Mouse (Mus musculus) cerebellum, adult 9-10 months (tissue): ENCODE data around the gene P2rx6.
A peak's percentile ranks its signal among the peaks of the same experiment; 100 is the strongest.
"Not testable (repeated sequence)": the region's sequence is repeated elsewhere in the genome, so short reads cannot be mapped to it uniquely, and the experiment has no call there.

Experiments
- DNase-seq: peaks from one replicate; pipeline ENCODE4 v3.0.0; 2022

The P2rx6 gene

GRCm38 (mm10) chr16:17561751-17562208 lies at the start of gene P2rx6:
Gene P2rx6, plus strand, starts transcription at chr16:17561885.
- no peak for DNase-seq

DNA sequence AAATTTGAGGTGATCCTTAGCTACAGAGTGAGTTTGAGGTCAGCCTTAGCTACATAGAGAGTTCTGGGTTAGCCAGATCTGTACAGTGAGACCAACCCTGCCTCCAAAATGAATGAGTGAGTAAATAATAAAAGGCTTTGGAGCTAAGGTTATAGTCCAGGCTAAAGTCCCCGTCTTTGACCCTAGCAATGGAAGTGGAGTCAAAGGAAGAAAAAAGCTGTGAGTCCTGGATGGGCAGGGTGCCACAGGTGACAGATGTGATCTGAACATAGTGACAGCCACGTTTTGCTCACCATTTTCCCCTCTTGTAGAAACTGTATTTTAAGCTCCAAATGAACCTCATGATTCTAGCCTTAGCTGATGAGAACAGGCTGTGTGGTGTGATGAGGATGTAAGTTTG lies 42.8 kb upstream of the P2rx6 start:
- DNase-seq = no peak

DNA sequence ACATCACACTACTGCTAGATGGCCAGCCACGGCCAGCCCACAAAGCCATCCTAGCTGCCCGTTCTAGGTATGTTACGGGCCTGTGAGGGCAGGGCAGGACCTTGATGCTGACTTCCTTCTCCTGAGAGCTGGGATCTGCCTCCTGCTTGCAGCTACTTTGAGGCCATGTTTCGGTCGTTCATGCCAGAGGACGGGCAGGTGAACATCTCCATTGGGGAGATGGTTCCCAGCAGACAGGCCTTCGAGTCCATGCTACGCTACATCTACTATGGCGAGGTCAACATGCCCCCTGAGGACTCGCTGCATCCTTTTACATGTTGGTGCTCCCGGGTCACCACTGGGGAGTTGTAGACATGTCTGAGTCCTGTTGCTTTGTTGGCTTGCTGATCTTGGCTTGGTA lies 37.5 kb upstream of the P2rx6 start:
- DNase-seq = peak; percentile 2

- DNase-seq = peak; percentile 4
Measured at GRCm38 (mm10) chr16:17525524-17525923, 36.2 kb upstream of the P2rx6 start.

GRCm38 (mm10) chr16:17526223-17526622 lies 35.5 kb upstream of the P2rx6 start:
- peak; percentile 1 for DNase-seq

- DNase-seq = peak; percentile 6
Measured at GRCm38 (mm10) chr16:17527606-17528005, 34.1 kb upstream of the P2rx6 start.

- no peak for DNase-seq
Measured at GRCm38 (mm10) chr16:17528276-17528675, 33.4 kb upstream of the P2rx6 start.

DNA sequence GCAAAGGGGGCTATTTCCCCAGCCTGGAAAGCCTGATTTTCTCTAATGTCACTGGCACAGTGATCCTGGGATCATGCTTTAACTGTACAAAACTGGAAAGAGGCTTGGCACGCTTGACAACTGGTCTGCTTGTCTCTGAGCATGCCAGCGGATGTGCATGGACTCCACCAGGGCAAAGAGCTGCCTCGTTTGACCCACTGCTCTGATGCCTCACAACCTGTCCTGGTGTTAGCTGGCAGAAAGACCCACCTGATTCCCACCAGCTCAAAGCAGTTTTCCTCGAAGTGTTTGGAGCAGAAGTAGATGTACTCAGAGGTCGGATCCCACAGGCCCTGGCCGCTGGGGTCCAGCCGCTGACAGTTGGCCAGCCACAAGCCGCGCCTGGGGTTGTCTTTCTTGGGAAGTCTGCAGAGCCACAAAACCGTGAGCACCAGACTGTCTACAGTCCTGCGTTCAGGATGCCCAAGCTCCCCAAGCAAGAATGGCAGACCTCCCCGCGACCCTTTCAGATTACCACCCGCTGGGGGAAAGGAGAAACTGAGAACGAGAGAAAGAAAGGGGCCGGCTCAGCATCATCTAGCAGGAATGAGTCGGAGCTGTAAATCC lies 31.6 kb upstream of the P2rx6 start:
- no peak for DNase-seq

- peak; percentile 95 for DNase-seq
Measured at GRCm38 (mm10) chr16:17530640-17531288, 30.9 kb upstream of the P2rx6 start, which contains the start of gene Thap7. Gene Thap7, minus strand, starts transcription at chr16:17531136.

GRCm38 (mm10) chr16:17532271-17532670 lies 29.4 kb upstream of the P2rx6 start:
- peak; percentile 54 for DNase-seq

DNA sequence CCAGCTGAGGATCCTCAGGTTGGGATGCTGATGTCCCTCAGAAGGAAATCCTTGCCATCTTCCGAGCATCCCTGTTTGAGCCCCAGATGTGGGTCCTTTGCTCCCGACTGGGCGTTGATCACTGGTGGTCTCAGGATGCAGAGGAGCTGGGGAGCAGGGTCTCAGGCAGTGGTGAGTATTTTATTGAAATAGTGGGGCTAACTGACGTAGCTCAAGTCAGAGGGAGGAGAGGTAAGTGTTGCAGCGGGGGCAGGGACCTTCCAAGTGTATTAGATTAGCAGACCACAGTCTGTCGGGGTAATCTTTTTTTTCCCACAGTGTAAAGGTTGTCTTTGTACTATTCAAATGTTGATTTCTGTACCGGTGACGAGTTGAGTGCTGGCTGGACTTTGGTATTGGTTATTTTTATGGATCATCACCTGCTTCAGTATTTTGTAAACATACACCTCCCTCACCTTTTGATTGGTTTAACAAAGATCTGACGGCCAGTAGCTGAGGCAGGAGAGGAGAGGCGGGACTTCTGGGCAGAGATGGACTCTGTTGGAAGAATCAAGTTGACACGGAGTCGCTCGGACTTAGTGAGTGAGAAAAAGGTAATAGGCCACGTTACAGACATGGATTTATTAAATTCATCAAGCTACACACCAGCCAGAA lies 28.9 kb upstream of the P2rx6 start:
- no peak for DNase-seq

DNA sequence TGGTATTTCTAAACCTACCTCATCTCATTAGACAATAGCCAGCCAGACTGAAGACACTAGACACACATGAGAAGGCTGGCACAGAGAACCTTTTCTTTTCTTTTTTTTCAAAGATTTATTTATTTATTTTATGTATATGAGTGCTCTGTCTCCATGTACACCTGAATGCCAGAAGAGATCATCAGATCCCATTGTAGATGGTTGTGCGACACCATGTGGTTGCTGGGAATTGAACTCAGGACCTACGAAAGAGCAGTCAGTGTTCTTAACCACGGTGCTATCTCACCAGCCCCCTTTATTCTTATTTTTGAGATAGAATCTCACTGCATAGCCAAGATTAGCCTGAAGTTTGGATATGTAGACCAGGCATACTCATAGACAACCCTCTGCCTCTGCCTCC lies 25.1 kb upstream of the P2rx6 start:
- no peak for DNase-seq

DNA sequence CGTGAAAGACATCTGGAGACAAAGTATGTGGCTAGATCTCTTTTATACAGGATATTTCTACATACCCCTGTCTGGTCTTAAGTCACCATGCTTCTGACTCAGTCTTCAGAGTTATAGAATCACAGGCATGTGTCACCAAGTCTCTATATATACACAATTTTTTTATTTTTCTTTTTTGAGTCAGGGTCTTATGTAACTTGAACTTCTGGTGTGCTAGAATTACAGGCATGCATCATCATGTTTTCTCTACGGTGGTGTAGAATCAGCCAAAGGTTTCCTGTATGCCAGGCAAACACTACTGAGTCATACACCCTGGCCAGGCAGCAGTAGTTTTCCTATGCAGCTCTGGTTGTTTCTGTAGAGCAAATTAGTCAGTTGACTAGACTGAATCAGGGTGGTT lies 19.1 kb upstream of the P2rx6 start:
- DNase-seq = no peak

DNA sequence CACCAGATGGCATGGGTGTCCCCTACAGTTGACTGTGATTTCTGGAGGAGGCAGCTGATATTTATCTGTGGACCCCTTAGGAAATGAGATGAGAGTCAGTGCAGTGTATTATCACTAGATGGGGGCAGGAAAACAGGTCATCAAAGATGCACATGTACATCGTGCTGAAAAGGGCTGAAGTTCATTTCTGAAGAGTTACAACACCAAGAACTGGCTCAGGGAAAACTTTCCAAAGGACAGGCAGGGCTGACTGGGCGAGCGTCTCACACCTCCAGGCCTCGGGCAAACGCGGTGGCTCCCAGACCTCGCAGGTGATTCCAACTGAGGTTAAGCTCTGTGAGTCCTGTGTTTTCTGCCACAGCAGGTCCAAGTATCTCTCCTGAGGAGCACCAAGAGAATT lies 8.8 kb upstream of the P2rx6 start:
- no peak for DNase-seq

GRCm38 (mm10) chr16:17553910-17554685 lies 7.6 kb upstream of the P2rx6 start:
- DNase-seq = no peak

GRCm38 (mm10) chr16:17554702-17555101 lies 7.0 kb upstream of the P2rx6 start:
- not testable (repeated sequence) for DNase-seq

DNA sequence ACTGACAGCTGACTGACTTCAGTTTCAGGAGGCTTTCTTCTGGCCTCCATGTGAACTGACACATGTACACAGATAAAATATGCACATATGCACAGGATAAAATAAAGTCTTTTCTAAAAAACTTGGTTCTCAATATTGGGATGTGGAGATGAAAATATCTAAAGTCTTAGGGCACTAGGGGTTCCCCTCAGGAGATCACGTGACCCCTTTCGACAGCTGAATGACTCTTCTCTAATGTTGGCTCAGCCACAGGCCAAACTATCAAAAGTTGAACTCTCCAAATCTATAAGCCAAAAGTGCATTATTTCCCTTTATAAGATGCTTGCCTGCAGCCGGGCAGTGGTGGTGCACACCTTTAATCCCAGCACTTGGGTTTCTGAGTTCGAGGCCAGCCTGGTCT lies 5.5 kb upstream of the P2rx6 start:
- DNase-seq = no peak

GRCm38 (mm10) chr16:17556907-17557306 lies 4.8 kb upstream of the P2rx6 start:
- no peak for DNase-seq

GRCm38 (mm10) chr16:17557947-17558480 lies 3.7 kb upstream of the P2rx6 start:
- DNase-seq = peak; percentile 81

GRCm38 (mm10) chr16:17558811-17559210 lies 2.9 kb upstream of the P2rx6 start:
- DNase-seq = no peak

DNA sequence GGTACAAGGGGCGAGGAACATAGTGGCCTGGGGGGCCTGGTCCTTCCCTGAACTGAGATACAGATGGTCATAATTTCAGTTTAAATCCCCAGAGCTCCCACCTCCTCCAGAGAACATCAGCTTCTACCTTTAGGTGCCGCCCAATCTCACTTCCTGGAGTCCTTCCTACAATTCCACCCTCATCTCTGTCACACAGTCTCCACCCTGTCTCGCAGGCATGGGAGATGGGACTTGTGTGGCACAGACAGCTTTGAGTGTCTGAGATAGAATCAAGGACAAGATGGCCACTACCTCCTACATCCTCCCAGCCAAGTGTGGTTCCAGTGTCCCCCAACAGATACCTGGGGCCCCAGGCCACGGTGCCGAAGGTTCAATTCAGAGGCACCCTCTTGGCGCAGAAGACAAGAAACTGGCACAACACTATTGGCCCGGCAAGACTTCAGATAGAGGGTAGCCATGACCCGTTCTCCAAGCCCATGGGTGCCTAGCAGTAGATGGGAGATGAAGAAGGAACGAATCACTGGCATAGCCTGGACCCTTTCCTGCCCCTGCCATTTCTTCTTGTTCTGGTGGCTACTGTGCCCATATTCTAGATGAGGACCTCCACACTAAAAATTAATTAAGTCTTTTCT lies 2.2 kb upstream of the P2rx6 start:
- DNase-seq = no peak

DNA sequence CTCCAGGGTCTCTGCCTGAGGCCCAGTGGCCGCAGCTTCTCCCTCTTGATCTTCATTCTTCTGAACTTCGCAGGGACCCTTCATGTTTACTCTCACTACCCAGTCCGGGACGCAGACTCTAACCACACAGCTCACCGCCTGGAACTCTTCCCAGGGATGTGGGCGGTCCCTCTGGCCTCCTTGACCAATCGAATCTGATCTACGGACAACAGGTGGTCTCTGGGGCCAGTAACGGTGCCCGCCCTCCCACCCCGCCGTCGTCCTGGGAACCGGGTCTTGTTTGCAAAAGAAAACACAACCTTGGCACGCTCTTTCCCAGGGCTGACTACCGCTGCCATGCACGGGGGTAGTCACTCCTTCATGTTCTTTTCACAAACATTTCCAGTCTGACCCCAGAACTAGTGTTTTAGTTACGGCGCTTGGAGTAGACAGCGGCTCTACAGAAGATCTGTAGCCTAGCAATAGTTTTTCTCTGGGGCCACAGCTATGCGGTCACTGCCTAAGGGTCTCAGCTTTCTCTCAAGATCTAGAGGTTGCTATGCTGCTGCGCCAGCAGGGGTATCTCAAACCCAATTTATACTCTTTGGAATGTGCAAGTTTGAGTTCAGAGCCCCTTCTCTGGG lies 446 bp upstream of the P2rx6 start, which contains the start of gene Lrrc74b:
Gene Lrrc74b, minus strand, starts transcription at position 120 of the 623 bp plus-strand sequence.
- peak; percentile 20 for DNase-seq
